Mouse (Mus musculus) forebrain, embryonic 11.5 days (tissue): ENCODE measurements around the gene Itpk1. TPM values are rescaled to one million over a fixed set of nuclear protein-coding genes. Genes with fewer than 3 reads are reported as not detected.

Experiments
- ATAC-seq: fragments of 200-750 bp; cut with Nextera tagmentation; replicated peaks from 2 replicates; pipeline ENCODE4 v1.8.0; 2017; ENCODE audit warnings: moderate TSS enrichment; ENCODE audit not compliant: low FRiP score
- DNase-seq: peaks from one replicate; pipeline ENCODE4 v3.0.0-alpha.2; 2017; ENCODE audit warnings: low spot score
- H3K27ac ChIP-seq: fragments of 300-500 bp; sonication (generic); 2 replicates; pipeline ENCODE4 v1.5.1; 2014; ENCODE audit warnings: low read depth, low read length
- H3K27me3 ChIP-seq: fragments of 300-500 bp; sonication (generic); 2 replicates; pipeline ENCODE4 v1.6.1; 2014; ENCODE audit warnings: mild to moderate bottlenecking, low read length, mixed read lengths; ENCODE audit not compliant: control insufficient read depth, insufficient read depth
- H3K36me3 ChIP-seq: fragments of 300-500 bp; sonication (generic); 2 replicates; pipeline ENCODE4 v1.6.1; 2014; ENCODE audit warnings: mild to moderate bottlenecking, low read length, moderate library complexity, mixed read lengths; ENCODE audit not compliant: control insufficient read depth, insufficient read depth
- H3K4me1 ChIP-seq: fragments of 300-500 bp; sonication (generic); replicated peaks from 2 replicates; pipeline ENCODE4 v1.6.1; 2014; ENCODE audit warnings: low read length, mixed read lengths; ENCODE audit not compliant: control insufficient read depth, insufficient read depth
- H3K4me2 ChIP-seq: fragments of 300-500 bp; sonication (generic); 2 replicates; pipeline ENCODE4 v1.6.1; 2014; ENCODE audit warnings: low read depth, mild to moderate bottlenecking, low read length, moderate library complexity, mixed read lengths; ENCODE audit not compliant: severe bottlenecking
- H3K4me3 ChIP-seq: fragments of 300-500 bp; sonication (generic); 2 replicates; pipeline ENCODE4 v1.5.1; 2014; ENCODE audit warnings: low read depth, low read length
- H3K9ac ChIP-seq: fragments of 300-500 bp; sonication (generic); 2 replicates; pipeline ENCODE4 v1.6.1; 2014; ENCODE audit warnings: low read length
- H3K9me3 ChIP-seq: fragments of 300-500 bp; sonication (generic); 2 replicates; pipeline ENCODE4 v1.6.1; 2016; ENCODE audit warnings: low read length, mixed read lengths; ENCODE audit not compliant: control insufficient read depth
- WGBS: fragments of 180-500 bp; shearing (Covaris S2); extraction: QIAGEN DNeasy Blood & Tissue Kit; methylation state at CpG from one replicate; pipeline ENCODE4 v1.1.7; 2014; 5-methylcytosine and 5-hydroxymethylcytosine counted together
- polyA plus RNA-seq: library from polyadenylated mRNA; unstranded; fragments of >200 nt; fragmentation: Nextera tagmentation; extraction: Ambion mirVana; gene quantifications from 2 replicates; pipeline ENCODE4 v1.2.1, GENCODE M21; 2014

Itpk1 gene
- polyA plus RNA-seq, 1 experiment from 2014 or later, result 19.6 TPM

GRCm38 (mm10) chr12:102677089-102677488, 27.6 kb downstream of the Itpk1 start:
- ATAC-seq, result no peak
- Histone ChIP-seq H3K9me3 (no peaks in the 10 kb centered on the region), H3K9ac (no peak overlapping the region), H3K27me3 (no peaks in the 10 kb centered on the region), H3K4me1 (no peaks in the 10 kb centered on the region), H3K36me3 (no peaks in the 10 kb centered on the region), H3K4me2 (no peak overlapping the region), H3K27ac (no peak overlapping the region), H3K4me3 (no peak overlapping the region)
- DNase-seq, result no peak
- 89% methylated on average over 3 of the region's 3 CpGs for WGBS

- Histone ChIP-seq H3K4me2 (no peak overlapping the region), H3K36me3 (no peaks in the 10 kb centered on the region), H3K9ac (no peak overlapping the region), H3K27me3 (no peaks in the 10 kb centered on the region), H3K4me1 (peaks cover 2% of the 10 kb centered on the region; the same call in 1 of the 2 replicates), H3K9me3 (no peaks in the 10 kb centered on the region), H3K4me3 (no peak overlapping the region), H3K27ac (no peak overlapping the region)
- 90% methylated on average over 10 of the region's 10 CpGs for WGBS
- no peak for DNase-seq
- ATAC-seq, result no peak
Observed at GRCm38 (mm10) chr12:102674556-102674955, 30.2 kb downstream of the Itpk1 start.

GRCm38 (mm10) chr12:102674123-102674522, 30.6 kb downstream of the Itpk1 start:
- Histone ChIP-seq H3K27me3 (no peaks in the 10 kb centered on the region), H3K4me3 (no peak overlapping the region), H3K36me3 (no peaks in the 10 kb centered on the region), H3K4me2 (no peak overlapping the region), H3K9me3 (no peaks in the 10 kb centered on the region), H3K4me1 (peaks cover 2% of the 10 kb centered on the region; the same call in 1 of the 2 replicates), H3K9ac (no peak overlapping the region), H3K27ac (no peak overlapping the region)
- DNase-seq (no peak), ATAC-seq (no peak)
- 91% methylated on average over 13 of the region's 13 CpGs for whole genome bisulfite sequencing

GRCm38 (mm10) chr12:102672857-102673839, 31.6 kb downstream of the Itpk1 start:
- 91% methylated on average over 20 of the region's 20 CpGs for WGBS

GRCm38 (mm10) chr12:102672176-102672575, 32.6 kb downstream of the Itpk1 start:
- ATAC-seq (no peak), DNase-seq (no peak)
- no peak overlapping the region for H3K4me3 ChIP-seq
- H3K9me3 ChIP-seq, result no peaks in the 10 kb centered on the region
- no peak overlapping the region for H3K27ac ChIP-seq
- no peaks in the 10 kb centered on the region for H3K27me3 ChIP-seq
- H3K4me1 ChIP-seq, result peaks cover 2% of the 10 kb centered on the region; the same call in 1 of the 2 replicates
- no peaks in the 10 kb centered on the region for H3K36me3 ChIP-seq
- H3K4me2 ChIP-seq, result no peak overlapping the region
- WGBS, result 89% methylated on average over 8 of the region's 8 CpGs
- H3K9ac ChIP-seq, result no peak overlapping the region

More at GRCm38 (mm10) chr12:102672857-102673839, 31.6 kb downstream of the Itpk1 start:
- H3K4me2 ChIP-seq, result no peak overlapping the region
- no peaks in the 10 kb centered on the region for H3K9me3 ChIP-seq
- no peak overlapping the region for H3K4me3 ChIP-seq
- ATAC-seq (no peak), DNase-seq (no peak)
- no peaks in the 10 kb centered on the region for H3K36me3 ChIP-seq
- H3K27ac ChIP-seq, result no peak overlapping the region
- H3K27me3 ChIP-seq, result no peaks in the 10 kb centered on the region
- H3K4me1 ChIP-seq, result peaks cover 2% of the 10 kb centered on the region; the same call in 1 of the 2 replicates
- H3K9ac ChIP-seq, result no peak overlapping the region

- H3K27ac ChIP-seq, result no peak overlapping the region
- no peak overlapping the region for H3K4me2 ChIP-seq
- no peak overlapping the region for H3K4me3 ChIP-seq
- ATAC-seq, result peak; percentile 39; the same call in 1 of the 2 replicates
- no peak for DNase-seq
- no peak overlapping the region; the same call in 1 of the 2 replicates for H3K9ac ChIP-seq
- H3K9me3 ChIP-seq, result no peaks in the 10 kb centered on the region
- WGBS, result 29% methylated on average over 8 of the region's 8 CpGs
- H3K36me3 ChIP-seq, result no peaks in the 10 kb centered on the region
- H3K27me3 ChIP-seq, result no peaks in the 10 kb centered on the region
- peaks cover 2% of the 10 kb centered on the region; the same call in 1 of the 2 replicates for H3K4me1 ChIP-seq
Observed at GRCm38 (mm10) chr12:102670848-102671247, 33.9 kb downstream of the Itpk1 start.

GRCm38 (mm10) chr12:102665465-102666202, 39.1 kb downstream of the Itpk1 start:
- DNase-seq, result no peak
- H3K27ac ChIP-seq, result no peak overlapping the region
- peaks cover under 1% of the 10 kb centered on the region; the same call in 1 of the 2 replicates for H3K4me1 ChIP-seq
- H3K9me3 ChIP-seq, result no peaks in the 10 kb centered on the region
- H3K4me3 ChIP-seq, result no peak overlapping the region
- H3K4me2 ChIP-seq, result no peak overlapping the region
- H3K27me3 ChIP-seq, result no peaks in the 10 kb centered on the region
- no peaks in the 10 kb centered on the region for H3K36me3 ChIP-seq
- 89% methylated on average over 10 of the region's 10 CpGs for WGBS
- ATAC-seq, result no peak
- H3K9ac ChIP-seq, result no peak overlapping the region

- WGBS, result 94% methylated on average over 2 of the region's 2 CpGs
- H3K4me1 ChIP-seq, result no peaks in the 10 kb centered on the region
- ATAC-seq (no peak), DNase-seq (no peak)
- no peaks in the 10 kb centered on the region for H3K9me3 ChIP-seq
- no peak overlapping the region for H3K4me3 ChIP-seq
- H3K36me3 ChIP-seq, result no peaks in the 10 kb centered on the region
- H3K9ac ChIP-seq, result no peak overlapping the region
- H3K27me3 ChIP-seq, result no peaks in the 10 kb centered on the region
- H3K27ac ChIP-seq, result no peak overlapping the region
- H3K4me2 ChIP-seq, result no peak overlapping the region
Observed at GRCm38 (mm10) chr12:102664052-102664448, 40.7 kb downstream of the Itpk1 start.
